Mouse (Mus musculus) ES-Bruce4 (cell line): ENCODE measurements at regions not wholly inside any gene's neighbourhood (a gene's known extent, or its start where the extent isn't known, plus 50 kb on each side); places are given as distances from the start of the nearest gene placed in this dataset.

Source experiments
- H3K27ac ChIP-seq: 2 replicates; pipeline ENCODE4 v1.5.1; 2012; ENCODE audit warnings: low read length, inconsistent platforms; ENCODE audit not compliant: insufficient read depth
- H3K27me3 ChIP-seq: 2 replicates; pipeline ENCODE4 v1.6.1; 2012; ENCODE audit warnings: mild to moderate bottlenecking, low read length, inconsistent platforms; ENCODE audit not compliant: control insufficient read depth, poor library complexity, insufficient read depth, severe bottlenecking
- H3K36me3 ChIP-seq: 2 replicates; pipeline ENCODE4 v1.6.1; 2012; ENCODE audit warnings: inconsistent platforms, mild to moderate bottlenecking, low read length, moderate library complexity; ENCODE audit not compliant: control insufficient read depth, poor library complexity, insufficient read depth, severe bottlenecking
- H3K4me1 ChIP-seq: one replicate; pipeline ENCODE4 v1.8.1; 2011; ENCODE audit warnings: low read length; ENCODE audit not compliant: control insufficient read depth, insufficient read depth
- H3K4me3 ChIP-seq: 2 replicates; pipeline ENCODE4 v1.5.1; 2011; ENCODE audit warnings: low read depth, mild to moderate bottlenecking, low read length
- H3K9ac ChIP-seq: 2 replicates; pipeline ENCODE4 v1.6.1; 2012; ENCODE audit warnings: low read depth, mild to moderate bottlenecking, inconsistent platforms; ENCODE audit not compliant: poor library complexity, severe bottlenecking
- H3K9me3 ChIP-seq: replicated peaks from 2 replicates; pipeline ENCODE4 v1.6.1; 2012; ENCODE audit warnings: mild to moderate bottlenecking, low read length, inconsistent platforms; ENCODE audit not compliant: control insufficient read depth, poor library complexity, insufficient read depth, severe bottlenecking
- CTCF ChIP-seq: IDR thresholded peaks from one replicate; pipeline ENCODE4 v1.8.1; 2011; ENCODE audit warnings: low read depth, low read length
- EP300 ChIP-seq: IDR thresholded peaks from 2 replicates; pipeline ENCODE4 v1.6.1; 2011; ENCODE audit warnings: low read depth, low read length; ENCODE audit not compliant: insufficient read depth
- POLR2A ChIP-seq: IDR thresholded peaks from one replicate; pipeline ENCODE4 v1.8.1; 2011; ENCODE audit warnings: low read length; ENCODE audit not compliant: insufficient read depth

GRCm38 (mm10) chr8:88443397-88443796 is 77.8 kb upstream of the Nkd1 start:
- no peaks in the 10 kb centered on the region for H3K9me3 ChIP-seq
- no peak overlapping the region for H3K4me3 ChIP-seq
- H3K27ac ChIP-seq: no peak overlapping the region
- no peak overlapping the region for H3K9ac ChIP-seq
- no peak for TF ChIP-seq CTCF
- TF ChIP-seq EP300: no peak
- no peak for TF ChIP-seq POLR2A
- H3K4me1 ChIP-seq: no peaks in the 10 kb centered on the region
- no peaks in the 10 kb centered on the region for H3K36me3 ChIP-seq
- no peaks in the 10 kb centered on the region for H3K27me3 ChIP-seq

- Histone ChIP-seq H3K4me3 (no peak overlapping the region), H3K4me1 (no peaks in the 10 kb centered on the region), H3K27ac (no peak overlapping the region), H3K27me3 (peaks cover 3% of the 10 kb centered on the region), H3K9me3 (no peaks in the 10 kb centered on the region), H3K36me3 (no peaks in the 10 kb centered on the region), H3K9ac (no peak overlapping the region)
- TF ChIP-seq POLR2A (no peak), EP300 (no peak), CTCF (no peak)
Observed at GRCm38 (mm10) chr8:88447406-88447805, 73.7 kb upstream of the Nkd1 start.

GRCm38 (mm10) chr8:88447844-88448535 is 73.2 kb upstream of the Nkd1 start:
- no peaks in the 10 kb centered on the region for H3K9me3 ChIP-seq
- H3K9ac ChIP-seq: no peak overlapping the region
- no peaks in the 10 kb centered on the region for H3K4me1 ChIP-seq
- H3K27me3 ChIP-seq: peaks cover 9% of the 10 kb centered on the region
- TF ChIP-seq CTCF (no peak), POLR2A (no peak), EP300 (no peak)
- H3K4me3 ChIP-seq: no peak overlapping the region
- no peak overlapping the region for H3K27ac ChIP-seq
- no peaks in the 10 kb centered on the region for H3K36me3 ChIP-seq

- H3K9ac ChIP-seq: no peak overlapping the region
- no peaks in the 10 kb centered on the region for H3K36me3 ChIP-seq
- H3K9me3 ChIP-seq: no peaks in the 10 kb centered on the region
- no peak overlapping the region for H3K4me3 ChIP-seq
- no peaks in the 10 kb centered on the region for H3K4me1 ChIP-seq
- no peak for TF ChIP-seq CTCF
- TF ChIP-seq EP300: no peak
- no peak for TF ChIP-seq POLR2A
- no peak overlapping the region for H3K27ac ChIP-seq
- H3K27me3 ChIP-seq: peaks cover 16% of the 10 kb centered on the region
Observed at GRCm38 (mm10) chr8:88449001-88449400, 72.2 kb upstream of the Nkd1 start.

DNA sequence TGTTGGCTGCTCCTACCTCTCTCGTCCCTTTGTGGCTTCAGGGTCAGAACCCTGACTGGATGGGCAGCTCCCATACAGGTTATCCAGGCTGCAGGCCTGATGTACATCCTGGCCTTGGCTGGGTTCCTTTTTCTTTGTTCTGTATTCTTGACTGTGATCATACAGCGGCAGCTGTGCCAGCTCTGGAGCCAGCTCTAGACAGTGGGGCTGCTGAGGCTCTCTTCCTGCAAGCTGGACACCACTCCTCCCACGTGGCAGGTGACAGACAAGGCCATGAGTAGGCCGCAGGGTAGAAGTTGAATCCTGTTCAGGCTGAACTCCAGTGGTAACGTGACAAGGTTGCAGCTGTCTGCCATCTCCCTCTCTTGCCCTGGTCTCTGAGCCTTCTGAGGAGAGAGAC is 71.6 kb upstream of the Nkd1 start:
- no peaks in the 10 kb centered on the region for H3K4me1 ChIP-seq
- H3K9ac ChIP-seq: no peak overlapping the region
- TF ChIP-seq CTCF: no peak
- TF ChIP-seq POLR2A: no peak
- TF ChIP-seq EP300: no peak
- H3K27ac ChIP-seq: no peak overlapping the region
- no peak overlapping the region for H3K4me3 ChIP-seq
- no peaks in the 10 kb centered on the region for H3K9me3 ChIP-seq
- peaks cover 20% of the 10 kb centered on the region for H3K27me3 ChIP-seq
- H3K36me3 ChIP-seq: no peaks in the 10 kb centered on the region

- no peaks in the 10 kb centered on the region for H3K4me1 ChIP-seq
- H3K36me3 ChIP-seq: no peaks in the 10 kb centered on the region
- H3K9ac ChIP-seq: no peak overlapping the region
- TF ChIP-seq CTCF: no peak
- no peak for TF ChIP-seq POLR2A
- no peak for TF ChIP-seq EP300
- peaks cover 25% of the 10 kb centered on the region for H3K27me3 ChIP-seq
- no peak overlapping the region for H3K4me3 ChIP-seq
- no peaks in the 10 kb centered on the region for H3K9me3 ChIP-seq
- H3K27ac ChIP-seq: no peak overlapping the region
Observed at GRCm38 (mm10) chr8:88450864-88451657, 70.1 kb upstream of the Nkd1 start.
